Mouse (Mus musculus) spleen, adult 2 months (tissue): ENCODE measurements around the gene Pcbp3.

Source experiments
- CTCF ChIP-seq: fragments of 200-500 bp; IDR thresholded peaks from 2 replicates; pipeline ENCODE4 v1.5.1; 2011; ENCODE audit warnings: mild to moderate bottlenecking, inconsistent platforms; ENCODE audit not compliant: insufficient read depth, insufficient read length, insufficient replicate concordance; ENCODE audit errors: extremely low read depth
- POLR2A ChIP-seq: fragments of 200-500 bp; IDR thresholded peaks from 2 replicates; pipeline ENCODE4 v1.6.1; 2011; ENCODE audit warnings: low read depth, low read length, inconsistent platforms

DNA sequence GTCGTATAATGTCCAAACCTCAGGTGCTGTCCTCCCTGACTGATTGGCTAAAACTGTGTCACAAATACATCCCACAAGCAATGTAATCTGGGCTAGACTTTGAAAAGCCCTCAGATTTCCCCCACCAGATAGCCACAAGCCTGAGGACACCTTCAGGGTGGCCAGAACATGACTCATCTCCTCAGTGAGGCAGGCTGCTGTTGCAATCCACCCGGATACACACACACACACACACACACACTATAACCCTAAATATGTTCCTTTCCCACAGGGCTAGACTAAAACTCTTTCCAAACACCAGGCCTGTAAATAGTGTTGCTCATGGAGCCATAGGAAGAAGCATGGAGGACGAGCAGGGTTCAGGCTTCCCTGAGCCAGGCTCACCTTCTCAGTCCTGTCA, 58.6 kb downstream of the Pcbp3 start:
- TF ChIP-seq CTCF (no peak), POLR2A (no peak)
